Mouse (Mus musculus): ENCODE measurements around the gene 4930453N24Rik.

DNA sequence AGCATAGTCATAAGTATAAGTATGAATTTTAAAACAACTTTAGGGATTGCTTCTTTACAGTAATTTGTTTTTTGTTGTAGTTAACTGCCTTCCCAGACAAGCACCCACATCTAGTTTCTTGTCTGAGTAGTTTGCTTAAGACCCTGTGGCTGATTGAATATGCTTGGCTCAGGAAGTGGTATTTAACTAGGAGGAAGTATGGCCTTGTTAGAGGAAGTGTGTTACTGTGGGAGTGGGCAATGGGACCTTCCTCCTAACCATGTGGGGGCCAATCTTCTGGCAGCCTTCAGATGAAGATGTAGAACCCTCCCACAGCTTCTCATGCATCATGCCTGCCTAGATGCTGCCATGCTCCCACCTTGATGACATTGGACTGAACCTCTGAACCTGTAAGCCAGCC is 30.7 kb upstream of the 4930453N24Rik start:
- TF ChIP-seq POLR2A (IDR thresholded peaks at IDR 0.05; ENCODE audit: extremely low read depth, insufficient read depth, low read length) (no peak), CTCF (IDR thresholded peaks at IDR 0.05; ENCODE audit: extremely low read depth, insufficient read depth, low read length) (no peak)
